Mouse (Mus musculus) liver, embryonic 12.5 days (tissue): Measurements from ENCODE around the gene Sipa1l3. TPM values are rescaled to one million over a fixed set of nuclear protein-coding genes. Genes with fewer than 3 reads are reported as not detected.

Experiments used
- ATAC-seq: fragments of 200-750 bp; cut with Nextera tagmentation; 2 replicates; pipeline ENCODE4 v1.8.0; 2017; ENCODE audit warnings: moderate number of reproducible peaks, mild to moderate bottlenecking, moderate library complexity
- H3K27ac ChIP-seq: fragments of 300-500 bp; sonication (generic); 2 replicates; pipeline ENCODE4 v1.5.1; 2016; ENCODE audit warnings: mild to moderate bottlenecking
- H3K27me3 ChIP-seq: fragments of 300-500 bp; sonication (generic); replicated peaks from 2 replicates; pipeline ENCODE4 v1.6.1; 2016; ENCODE audit warnings: mild to moderate bottlenecking, moderate library complexity
- H3K36me3 ChIP-seq: fragments of 300-500 bp; sonication (generic); 2 replicates; pipeline ENCODE4 v1.6.1; 2016; ENCODE audit warnings: mild to moderate bottlenecking, moderate library complexity
- H3K4me1 ChIP-seq: fragments of 300-500 bp; sonication (generic); 2 replicates; pipeline ENCODE4 v1.6.1; 2016
- H3K4me2 ChIP-seq: fragments of 300-500 bp; sonication (generic); 2 replicates; pipeline ENCODE4 v1.6.1; 2016; ENCODE audit warnings: mild to moderate bottlenecking, moderate library complexity
- H3K4me3 ChIP-seq: fragments of 300-500 bp; sonication (generic); 2 replicates; pipeline ENCODE4 v1.5.1; 2016; ENCODE audit warnings: mild to moderate bottlenecking, moderate library complexity
- H3K9ac ChIP-seq: fragments of 300-500 bp; sonication (generic); 2 replicates; pipeline ENCODE4 v1.6.1; 2016; ENCODE audit warnings: mild to moderate bottlenecking, moderate library complexity
- H3K9me3 ChIP-seq: fragments of 300-500 bp; sonication (generic); replicated peaks from 2 replicates; pipeline ENCODE4 v1.6.1; 2016; ENCODE audit warnings: mild to moderate bottlenecking, moderate library complexity
- WGBS: fragments of 180-500 bp; shearing (Covaris S2); methylation state at CpG from one replicate; pipeline ENCODE4 v1.1.7; 2016; ENCODE audit not compliant: insufficient replicate concordance; 5-methylcytosine and 5-hydroxymethylcytosine counted together
- polyA plus RNA-seq: library from polyadenylated mRNA; unstranded; fragments of >200 nt; fragmentation: Nextera tagmentation; extraction: Ambion mirVana; gene quantifications from 2 replicates; pipeline ENCODE4 v1.2.1, GENCODE M21; 2016

The Sipa1l3 gene
- polyA plus RNA-seq, 1 experiment from 2014 or later = 4.1 TPM

DNA sequence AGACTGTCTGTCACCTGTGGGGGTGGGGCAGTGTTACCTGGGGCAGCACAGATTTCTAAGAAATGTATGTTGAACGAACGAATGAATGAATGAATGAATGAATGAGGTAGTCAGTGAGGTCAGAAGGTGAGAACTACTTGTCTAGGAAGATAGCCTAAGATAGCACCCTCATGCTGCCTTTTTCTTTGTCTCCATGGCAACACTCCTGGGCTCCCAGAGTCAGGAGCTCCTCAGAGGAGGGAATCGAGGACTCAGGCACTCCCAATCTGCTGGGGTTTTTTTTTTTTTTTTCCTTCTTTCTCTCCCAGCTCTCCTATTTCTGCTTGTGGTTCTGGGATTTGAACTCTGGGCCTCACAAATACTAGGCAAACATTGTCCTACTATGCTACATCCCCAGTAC, 172.2 kb downstream of the Sipa1l3 start:
- no peaks in the 10 kb centered on the region for H3K27me3 ChIP-seq
- H3K4me3 ChIP-seq = no peak overlapping the region
- no peaks in the 10 kb centered on the region for H3K9me3 ChIP-seq
- no peak for ATAC-seq
- 70% methylated on average over 3 of the region's 3 CpGs for WGBS
- no peak overlapping the region for H3K27ac ChIP-seq
- H3K36me3 ChIP-seq = peaks cover 43% of the 10 kb centered on the region
- H3K4me2 ChIP-seq = no peak overlapping the region
- no peak overlapping the region for H3K9ac ChIP-seq
- peaks cover 37% of the 10 kb centered on the region for H3K4me1 ChIP-seq

- Histone ChIP-seq H3K4me3 (no peak overlapping the region), H3K4me2 (no peak overlapping the region), H3K36me3 (peaks cover 39% of the 10 kb centered on the region), H3K9ac (no peak overlapping the region), H3K9me3 (no peaks in the 10 kb centered on the region), H3K4me1 (peaks cover 40% of the 10 kb centered on the region), H3K27me3 (no peaks in the 10 kb centered on the region), H3K27ac (no peak overlapping the region)
- 77% methylated on average over 4 of the region's 4 CpGs for WGBS
- no peak for ATAC-seq
These were observed 172.9 kb downstream of the Sipa1l3 start for GRCm38 (mm10) chr7:29345534-29345933.

- H3K9ac ChIP-seq = no peak overlapping the region
- ATAC-seq = no peak
- H3K4me3 ChIP-seq = no peak overlapping the region
- 92% methylated on average over 7 of the region's 7 CpGs for WGBS
- peaks cover 26% of the 10 kb centered on the region for H3K36me3 ChIP-seq
- H3K4me1 ChIP-seq = peaks cover 51% of the 10 kb centered on the region
- H3K27me3 ChIP-seq = no peaks in the 10 kb centered on the region
- no peak overlapping the region for H3K27ac ChIP-seq
- H3K9me3 ChIP-seq = no peaks in the 10 kb centered on the region
- no peak overlapping the region for H3K4me2 ChIP-seq
These were observed 174.7 kb downstream of the Sipa1l3 start for GRCm38 (mm10) chr7:29343746-29344145.

DNA sequence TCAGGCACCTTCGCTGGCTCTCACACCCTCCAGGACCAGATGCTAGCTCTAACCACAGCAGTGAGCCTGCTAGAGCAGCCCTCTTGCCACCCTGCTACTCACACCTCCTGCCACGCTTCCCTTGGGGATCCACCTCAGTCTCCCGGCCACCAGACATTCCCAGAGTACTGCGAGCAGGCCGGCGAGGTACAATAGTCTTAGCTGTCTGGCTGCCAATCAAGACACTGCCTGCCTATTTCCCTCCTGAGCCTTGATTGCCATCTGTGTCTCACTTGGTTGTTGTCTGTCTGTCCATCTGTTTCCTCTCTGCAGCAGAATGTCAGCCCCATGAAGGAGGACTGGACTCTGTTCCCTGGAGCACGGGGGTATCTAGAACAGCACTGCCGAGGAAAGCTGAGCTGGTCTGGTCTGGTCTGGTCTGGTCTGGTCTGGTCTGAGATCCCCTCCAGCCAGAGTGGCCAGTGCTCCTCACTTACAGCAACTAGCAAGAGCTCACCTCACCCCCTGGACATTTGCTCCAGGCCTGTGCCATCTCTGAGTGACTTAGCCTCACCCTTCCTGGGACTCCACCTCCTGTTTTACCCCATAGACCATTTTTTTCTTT, 175.8 kb downstream of the Sipa1l3 start:
- no peak for ATAC-seq
- peak overlapping the region; percentile 92 for H3K27ac ChIP-seq
- WGBS = 22% methylated on average over 8 of the region's 8 CpGs
- peak overlapping the region; percentile 25 for H3K9ac ChIP-seq
- peaks cover 63% of the 10 kb centered on the region for H3K4me1 ChIP-seq
- H3K36me3 ChIP-seq = peaks cover 15% of the 10 kb centered on the region
- H3K4me2 ChIP-seq = peak overlapping the region; percentile 34
- H3K9me3 ChIP-seq = no peaks in the 10 kb centered on the region
- no peak overlapping the region for H3K4me3 ChIP-seq
- H3K27me3 ChIP-seq = no peaks in the 10 kb centered on the region

- Histone ChIP-seq H3K9me3 (no peaks in the 10 kb centered on the region), H3K4me2 (peak overlapping the region; percentile 34), H3K36me3 (peaks cover 11% of the 10 kb centered on the region), H3K9ac (peak overlapping the region; percentile 25; the same call in 1 of the 2 replicates), H3K4me1 (peaks cover 71% of the 10 kb centered on the region), H3K4me3 (no peak overlapping the region), H3K27me3 (no peaks in the 10 kb centered on the region), H3K27ac (peak overlapping the region; percentile 92)
- ATAC-seq = no peak
- WGBS = 56% methylated on average over 12 of the region's 12 CpGs
These were observed 176.7 kb downstream of the Sipa1l3 start for GRCm38 (mm10) chr7:29341722-29342121.

- Histone ChIP-seq H3K4me2 (peak overlapping the region; percentile 34), H3K4me1 (peaks cover 80% of the 10 kb centered on the region), H3K27me3 (no peaks in the 10 kb centered on the region), H3K4me3 (no peak overlapping the region), H3K36me3 (peaks cover 15% of the 10 kb centered on the region), H3K9me3 (no peaks in the 10 kb centered on the region), H3K9ac (peak overlapping the region; percentile 25; the same call in 1 of the 2 replicates), H3K27ac (peak overlapping the region; percentile 92)
- 78% methylated on average over 8 of the region's 8 CpGs for WGBS
- no peak for ATAC-seq
These were observed 177.6 kb downstream of the Sipa1l3 start for GRCm38 (mm10) chr7:29340838-29341237.

- ATAC-seq = no peak
- no peaks in the 10 kb centered on the region for H3K27me3 ChIP-seq
- no peak overlapping the region for H3K4me3 ChIP-seq
- H3K4me1 ChIP-seq = peaks cover 86% of the 10 kb centered on the region
- peak overlapping the region; percentile 92 for H3K27ac ChIP-seq
- peaks cover 15% of the 10 kb centered on the region for H3K36me3 ChIP-seq
- peak overlapping the region; percentile 67; the same call in 1 of the 2 replicates for H3K4me2 ChIP-seq
- H3K9me3 ChIP-seq = no peaks in the 10 kb centered on the region
- no peak overlapping the region; the same call in 1 of the 2 replicates for H3K9ac ChIP-seq
- 81% methylated on average over 9 of the region's 9 CpGs for WGBS
These were observed 178.2 kb downstream of the Sipa1l3 start for GRCm38 (mm10) chr7:29340247-29340646.

DNA sequence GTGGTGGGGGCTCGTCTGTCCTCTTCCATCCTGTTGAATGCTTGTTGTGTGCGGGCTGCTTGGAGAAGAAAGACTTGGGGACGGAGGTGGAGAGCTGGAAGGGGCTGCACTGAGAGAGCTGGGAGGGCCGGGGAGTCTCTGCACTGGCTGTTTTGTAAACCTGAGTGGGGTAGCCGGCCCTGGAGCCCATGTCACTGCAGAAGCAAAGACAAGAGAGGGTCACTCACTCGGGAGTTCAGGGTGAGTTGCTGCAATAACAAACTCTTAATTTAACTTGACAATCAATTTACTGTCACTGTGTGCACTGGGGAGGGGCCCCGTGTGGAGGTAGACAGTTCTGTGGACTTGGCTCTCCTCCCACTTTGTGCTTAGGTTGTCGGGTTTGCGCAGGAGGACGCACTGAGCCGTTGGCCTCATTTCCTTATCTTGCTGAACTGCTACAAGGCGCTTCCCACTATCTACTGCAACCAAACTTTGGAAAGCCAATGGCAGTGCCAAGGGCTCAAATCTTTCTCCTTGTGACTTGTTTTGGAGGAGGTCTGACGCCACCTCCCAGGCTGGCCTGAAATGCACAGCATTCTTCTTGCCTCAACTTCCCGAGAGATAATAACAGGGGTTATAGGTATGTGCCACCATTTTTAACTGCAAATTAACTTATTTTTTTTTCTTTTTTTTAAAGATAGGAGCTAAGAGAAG, 179.3 kb downstream of the Sipa1l3 start:
- peak overlapping the region; percentile 92 for H3K27ac ChIP-seq
- no peaks in the 10 kb centered on the region for H3K27me3 ChIP-seq
- H3K9me3 ChIP-seq = no peaks in the 10 kb centered on the region
- H3K4me2 ChIP-seq = peak overlapping the region; percentile 67
- 11% methylated on average over 14 of the region's 14 CpGs for WGBS
- peaks cover 97% of the 10 kb centered on the region for H3K4me1 ChIP-seq
- peaks cover 10% of the 10 kb centered on the region; the same call in 1 of the 2 replicates for H3K36me3 ChIP-seq
- H3K9ac ChIP-seq = peak overlapping the region; percentile 67
- H3K4me3 ChIP-seq = peak overlapping the region; percentile 39
- peak; percentile 90 for ATAC-seq

GRCm38 (mm10) chr7:29338351-29338919, 180.0 kb downstream of the Sipa1l3 start:
- H3K27me3 ChIP-seq = no peaks in the 10 kb centered on the region
- H3K4me2 ChIP-seq = peak overlapping the region; percentile 67
- no peaks in the 10 kb centered on the region for H3K9me3 ChIP-seq
- peaks cover 10% of the 10 kb centered on the region; the same call in 1 of the 2 replicates for H3K36me3 ChIP-seq
- 41% methylated on average over 9 of the region's 9 CpGs for WGBS
- ATAC-seq = peak; percentile 55
- H3K4me1 ChIP-seq = peaks cover 99% of the 10 kb centered on the region
- peak overlapping the region; percentile 92 for H3K27ac ChIP-seq
- peak overlapping the region; percentile 39 for H3K4me3 ChIP-seq
- H3K9ac ChIP-seq = peak overlapping the region; percentile 67

DNA sequence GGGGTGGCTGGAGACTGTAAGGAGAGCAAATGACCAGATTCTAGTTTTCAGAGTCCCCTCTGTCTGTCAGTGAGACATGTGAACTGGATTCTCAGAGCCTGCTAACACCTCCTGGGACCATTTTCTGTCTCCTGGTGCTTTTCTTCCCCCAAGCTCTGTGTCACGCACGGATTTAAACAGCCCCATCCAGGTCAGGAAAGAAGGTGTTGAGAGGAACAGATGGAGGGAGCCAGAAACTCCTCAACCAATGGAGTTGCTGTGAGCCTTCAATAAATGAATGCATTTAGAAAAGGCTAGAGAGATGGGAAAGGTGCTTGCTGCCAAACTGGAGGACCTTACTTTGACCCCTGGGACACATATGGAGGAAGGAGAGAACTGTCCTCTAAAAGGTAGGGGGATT, 180.7 kb downstream of the Sipa1l3 start:
- Histone ChIP-seq H3K27ac (peak overlapping the region; percentile 92), H3K4me1 (peaks cover 93% of the 10 kb centered on the region), H3K9me3 (no peaks in the 10 kb centered on the region), H3K4me2 (peak overlapping the region; percentile 67), H3K36me3 (peaks cover 17% of the 10 kb centered on the region), H3K27me3 (no peaks in the 10 kb centered on the region), H3K4me3 (peak overlapping the region; percentile 39), H3K9ac (peak overlapping the region; percentile 67; the same call in 1 of the 2 replicates)
- WGBS = 69% methylated on average over 2 of the region's 2 CpGs
- no peak for ATAC-seq

GRCm38 (mm10) chr7:29336795-29337319, 181.6 kb downstream of the Sipa1l3 start:
- no peaks in the 10 kb centered on the region for H3K9me3 ChIP-seq
- ATAC-seq = no peak
- peaks cover 84% of the 10 kb centered on the region for H3K4me1 ChIP-seq
- H3K36me3 ChIP-seq = peaks cover 26% of the 10 kb centered on the region
- H3K4me2 ChIP-seq = peak overlapping the region; percentile 67; the same call in 1 of the 2 replicates
- H3K9ac ChIP-seq = no peak overlapping the region
- WGBS = 62% methylated on average over 9 of the region's 9 CpGs
- H3K27me3 ChIP-seq = no peaks in the 10 kb centered on the region
- no peak overlapping the region for H3K4me3 ChIP-seq
- H3K27ac ChIP-seq = peak overlapping the region; percentile 92; the same call in 1 of the 2 replicates
